Mouse (Mus musculus) heart, embryonic 15.5 days (tissue): ENCODE results near the gene Ift22. TPM values are rescaled to one million over a fixed set of nuclear protein-coding genes. Genes with fewer than 3 reads are reported as not detected.

Experiments
- ATAC-seq: fragments of 200-750 bp; cut with Nextera tagmentation; replicated peaks from 2 replicates; pipeline ENCODE4 v1.8.0; 2017; ENCODE audit warnings: low read depth, moderate TSS enrichment; ENCODE audit not compliant: insufficient number of reproducible peaks, insufficient read depth, low FRiP score
- H3K27ac ChIP-seq: fragments of 300-500 bp; sonication (generic); 2 replicates; pipeline ENCODE4 v1.5.1; 2015; ENCODE audit warnings: mild to moderate bottlenecking, inconsistent platforms
- H3K27me3 ChIP-seq: fragments of 300-500 bp; sonication (generic); 2 replicates; pipeline ENCODE4 v1.6.1; 2015; ENCODE audit warnings: inconsistent platforms
- H3K36me3 ChIP-seq: fragments of 300-500 bp; sonication (generic); 2 replicates; pipeline ENCODE4 v1.6.1; 2015; ENCODE audit warnings: mild to moderate bottlenecking, inconsistent platforms
- H3K4me1 ChIP-seq: fragments of 300-500 bp; sonication (generic); replicated peaks from 2 replicates; pipeline ENCODE4 v1.6.1; 2015; ENCODE audit warnings: inconsistent platforms
- H3K4me2 ChIP-seq: fragments of 300-500 bp; sonication (generic); 2 replicates; pipeline ENCODE4 v1.6.1; 2015; ENCODE audit warnings: inconsistent platforms, mild to moderate bottlenecking, moderate library complexity
- H3K4me3 ChIP-seq: fragments of 300-500 bp; sonication (generic); 2 replicates; pipeline ENCODE4 v1.5.1; 2015; ENCODE audit warnings: mild to moderate bottlenecking, inconsistent platforms
- H3K9ac ChIP-seq: fragments of 300-500 bp; sonication (generic); 2 replicates; pipeline ENCODE4 v1.6.1; 2015; ENCODE audit warnings: mild to moderate bottlenecking, inconsistent platforms
- H3K9me3 ChIP-seq: fragments of 300-500 bp; sonication (generic); replicated peaks from 2 replicates; pipeline ENCODE4 v1.6.1; 2016; ENCODE audit warnings: inconsistent platforms
- WGBS: fragments of 180-500 bp; shearing (Covaris S2); methylation state at CpG from one replicate; pipeline ENCODE4 v1.1.7; 2015; ENCODE audit warnings: mixed read lengths; 5-methylcytosine and 5-hydroxymethylcytosine counted together
- polyA plus RNA-seq: library from polyadenylated mRNA; unstranded; fragments of >200 nt; fragmentation: Nextera tagmentation; extraction: Ambion mirVana; gene quantifications from 2 replicates; pipeline ENCODE4 v1.2.1, GENCODE M21; 2015

Gene Ift22
- polyA plus RNA-seq, 1 experiment from 2014 or later: 34.3 TPM

DNA sequence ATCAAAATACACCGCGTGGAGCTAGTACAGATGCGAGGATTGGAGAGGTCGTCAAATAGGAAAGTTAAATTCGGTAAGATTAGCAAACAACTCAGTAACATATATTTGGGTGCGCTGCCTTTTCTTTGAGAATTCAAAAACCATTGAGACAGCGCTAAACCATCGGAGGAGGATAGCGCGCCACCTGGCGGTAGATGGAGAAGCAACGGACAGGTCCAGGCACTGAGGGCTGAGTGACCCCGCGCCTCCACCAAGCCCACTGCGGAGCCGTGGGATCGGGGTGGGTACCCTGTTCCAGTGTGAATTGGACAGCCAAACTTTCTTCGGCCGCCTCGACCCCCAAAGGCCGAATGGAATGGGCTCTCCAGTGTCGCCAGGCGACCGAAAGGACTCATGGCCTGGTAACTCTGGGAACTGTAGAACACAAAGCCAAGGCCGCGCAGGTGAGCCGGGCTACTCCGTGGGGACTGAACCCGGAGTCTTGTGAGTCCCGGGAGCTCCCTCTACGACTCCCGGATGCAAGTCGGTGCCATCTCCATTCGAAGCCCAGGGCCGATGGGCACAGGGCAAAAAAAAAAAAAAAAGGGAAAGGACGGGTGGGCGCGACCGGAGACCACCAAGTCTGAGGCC is 26.5 kb upstream of the Ift22 start:
- peaks cover 54% of the 10 kb centered on the region for H3K27me3 ChIP-seq
- H3K36me3 ChIP-seq: no peaks in the 10 kb centered on the region
- peak overlapping the region; percentile 56 for H3K4me3 ChIP-seq
- peaks cover 17% of the 10 kb centered on the region for H3K4me1 ChIP-seq
- no peak overlapping the region for H3K27ac ChIP-seq
- no peaks in the 10 kb centered on the region for H3K9me3 ChIP-seq
- H3K9ac ChIP-seq: peak overlapping the region; percentile 56
- peak overlapping the region; percentile 81 for H3K4me2 ChIP-seq
- 2% methylated on average over 38 of the region's 39 CpGs for WGBS
- ATAC-seq: 0 out of 2 replicates have a peak, but pooled peaks have one; percentile 44

DNA sequence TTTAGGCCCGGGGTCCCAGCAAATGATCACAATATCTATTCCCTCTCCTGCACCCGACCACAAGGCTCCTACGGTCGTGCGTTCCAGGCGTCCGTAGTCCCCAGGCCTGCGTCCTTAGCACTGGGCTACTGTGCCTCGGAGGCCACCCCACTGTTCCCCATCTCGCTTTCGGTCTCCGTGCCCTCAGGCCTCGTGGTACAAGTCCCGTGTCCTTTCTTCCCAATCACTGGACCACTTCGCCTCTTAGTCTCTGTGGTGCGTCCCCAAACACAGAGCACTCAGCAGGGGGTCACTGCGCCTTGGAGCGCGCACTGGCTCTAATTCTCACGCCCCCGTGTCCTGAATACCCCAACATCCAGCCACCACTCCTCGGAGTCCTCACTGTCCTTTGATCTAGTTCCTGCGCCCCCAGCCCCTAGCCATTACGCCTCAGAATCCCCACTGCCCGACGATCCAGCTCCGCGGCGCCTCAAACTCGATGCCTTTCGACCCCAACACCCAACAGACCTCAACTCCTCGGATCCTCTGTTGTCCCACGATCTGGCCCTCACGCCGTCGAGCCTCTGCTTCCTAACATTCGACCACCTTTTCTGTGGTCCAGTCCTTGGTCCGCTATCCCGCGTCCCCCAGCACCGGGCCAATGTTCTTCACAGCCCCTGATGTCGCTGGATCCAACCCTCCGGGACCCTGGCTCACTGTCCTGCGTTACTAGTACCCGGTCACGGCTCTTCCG is 25.7 kb upstream of the Ift22 start:
- Histone ChIP-seq H3K4me3 (peak overlapping the region; percentile 56), H3K27me3 (peaks cover 54% of the 10 kb centered on the region), H3K27ac (no peak overlapping the region), H3K4me1 (peaks cover 22% of the 10 kb centered on the region), H3K9ac (peak overlapping the region; percentile 56), H3K4me2 (peak overlapping the region; percentile 81), H3K9me3 (no peaks in the 10 kb centered on the region), H3K36me3 (no peaks in the 10 kb centered on the region)
- WGBS: 1% methylated on average over 47 of the region's 47 CpGs
- ATAC-seq: peak; percentile 24; the same call in 1 of the 2 replicates

- peaks cover 22% of the 10 kb centered on the region for H3K4me1 ChIP-seq
- no peak within 1 kb of the TSS for H3K27ac ChIP-seq
- no peak for ATAC-seq
- H3K4me3 ChIP-seq: peak within 1 kb of the TSS; percentile 56
- H3K4me2 ChIP-seq: peak within 1 kb of the TSS; percentile 81
- no peaks in the 10 kb centered on the region for H3K36me3 ChIP-seq
- H3K27me3 ChIP-seq: peaks cover 54% of the 10 kb centered on the region
- no peaks in the 10 kb centered on the region for H3K9me3 ChIP-seq
- H3K9ac ChIP-seq: peak within 1 kb of the TSS; percentile 56
- WGBS: 1% methylated on average over 44 of the region's 44 CpGs
These were observed 25.0 kb upstream of the Ift22 start, which contains the start of gene Col26a1 for GRCm38 (mm10) chr5:136882788-136883439. TSS of gene Col26a1 (minus strand) at chr5:136883209.

DNA sequence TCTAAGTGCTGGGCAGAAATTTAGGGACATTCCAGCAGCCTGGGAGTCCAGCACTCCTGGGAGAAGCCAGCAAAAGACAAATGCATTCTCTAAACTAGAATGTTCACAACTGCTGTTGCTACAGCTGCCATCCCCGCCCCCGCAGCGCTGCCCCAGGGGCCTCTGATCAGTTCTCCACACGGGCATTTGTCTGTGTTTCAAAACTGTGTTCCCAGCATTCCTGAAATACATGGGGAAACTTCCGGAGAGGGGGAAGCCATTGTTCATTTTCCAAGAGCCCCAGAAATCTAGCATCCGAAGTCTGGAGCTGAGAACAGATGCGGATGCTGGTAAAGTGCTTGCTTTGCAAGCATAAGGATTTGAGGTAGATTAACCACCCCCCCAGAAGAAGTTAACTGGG is 21.0 kb upstream of the Ift22 start:
- no peak overlapping the region for H3K9ac ChIP-seq
- WGBS: 34% methylated on average over 7 of the region's 7 CpGs
- no peak overlapping the region for H3K27ac ChIP-seq
- ATAC-seq: no peak
- peaks cover 34% of the 10 kb centered on the region for H3K27me3 ChIP-seq
- no peak overlapping the region for H3K4me3 ChIP-seq
- H3K36me3 ChIP-seq: no peaks in the 10 kb centered on the region
- peaks cover 20% of the 10 kb centered on the region for H3K4me1 ChIP-seq
- no peak overlapping the region for H3K4me2 ChIP-seq
- H3K9me3 ChIP-seq: no peaks in the 10 kb centered on the region

- no peaks in the 10 kb centered on the region for H3K36me3 ChIP-seq
- peaks cover 17% of the 10 kb centered on the region for H3K27me3 ChIP-seq
- H3K9ac ChIP-seq: no peak overlapping the region
- peak overlapping the region; percentile 32 for H3K27ac ChIP-seq
- ATAC-seq: no peak
- no peaks in the 10 kb centered on the region for H3K9me3 ChIP-seq
- peak overlapping the region; percentile 46 for H3K4me2 ChIP-seq
- 0 out of 2 replicates have a peak overlapping the region, but pooled peaks have one; percentile 8 for H3K4me3 ChIP-seq
- WGBS: 38% methylated on average over 19 of the region's 19 CpGs
- peaks cover 8% of the 10 kb centered on the region for H3K4me1 ChIP-seq
These were observed 19.2 kb upstream of the Ift22 start for GRCm38 (mm10) chr5:136888539-136889355.

- WGBS: 61% methylated on average over 25 of the region's 25 CpGs
- Histone ChIP-seq H3K4me1 (peaks cover 4% of the 10 kb centered on the region), H3K9ac (no peak overlapping the region)
These were observed 13.0 kb upstream of the Ift22 start for GRCm38 (mm10) chr5:136894840-136895528.

GRCm38 (mm10) chr5:136895529-136895963 is 12.4 kb upstream of the Ift22 start:
- no peak overlapping the region for H3K9ac ChIP-seq
- H3K27ac ChIP-seq: no peak overlapping the region
- 50% methylated on average over 10 of the region's 10 CpGs for WGBS
- no peaks in the 10 kb centered on the region for H3K9me3 ChIP-seq
- H3K4me3 ChIP-seq: no peak overlapping the region
- ATAC-seq: no peak
- H3K36me3 ChIP-seq: no peaks in the 10 kb centered on the region
- H3K27me3 ChIP-seq: no peaks in the 10 kb centered on the region
- peaks cover 7% of the 10 kb centered on the region for H3K4me1 ChIP-seq
- no peak overlapping the region for H3K4me2 ChIP-seq

More at GRCm38 (mm10) chr5:136894840-136895528, 13.0 kb upstream of the Ift22 start:
- no peaks in the 10 kb centered on the region for H3K36me3 ChIP-seq
- no peaks in the 10 kb centered on the region for H3K9me3 ChIP-seq
- H3K27me3 ChIP-seq: no peaks in the 10 kb centered on the region
- no peak overlapping the region for H3K4me3 ChIP-seq
- no peak overlapping the region for H3K4me2 ChIP-seq
- no peak for ATAC-seq
- no peak overlapping the region for H3K27ac ChIP-seq

GRCm38 (mm10) chr5:136904621-136905020 is 3.3 kb upstream of the Ift22 start:
- H3K9me3 ChIP-seq: no peaks in the 10 kb centered on the region
- no peak overlapping the region for H3K4me2 ChIP-seq
- ATAC-seq: no peak
- H3K4me3 ChIP-seq: no peak overlapping the region
- H3K36me3 ChIP-seq: no peaks in the 10 kb centered on the region
- no peak overlapping the region for H3K9ac ChIP-seq
- no peak overlapping the region for H3K27ac ChIP-seq
- H3K27me3 ChIP-seq: no peaks in the 10 kb centered on the region
- WGBS: 54% methylated on average over 3 of the region's 3 CpGs
- peaks cover 11% of the 10 kb centered on the region for H3K4me1 ChIP-seq

DNA sequence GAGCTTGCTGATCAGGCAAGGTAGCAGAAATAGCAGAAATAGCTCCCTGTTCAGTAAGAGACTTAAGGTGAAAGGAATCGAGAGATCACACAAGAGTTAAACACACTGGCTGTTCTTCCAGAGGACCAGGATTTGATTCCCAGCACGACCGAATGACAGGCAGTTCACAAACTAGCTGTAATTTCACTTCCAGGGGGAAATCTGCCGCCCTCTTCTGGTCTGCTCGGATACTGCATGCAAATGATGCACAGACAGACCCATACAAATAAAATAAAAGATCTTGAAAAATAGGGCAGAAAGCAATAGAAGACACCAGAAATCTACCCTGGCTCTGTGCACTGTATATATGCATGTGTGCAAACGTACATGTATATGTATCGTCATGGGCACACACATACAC is 2.3 kb upstream of the Ift22 start:
- Histone ChIP-seq H3K4me1 (peaks cover 5% of the 10 kb centered on the region; the same call in 1 of the 2 replicates), H3K9me3 (no peaks in the 10 kb centered on the region), H3K9ac (no peak overlapping the region), H3K27me3 (no peaks in the 10 kb centered on the region), H3K4me3 (no peak overlapping the region), H3K4me2 (no peak overlapping the region), H3K36me3 (no peaks in the 10 kb centered on the region), H3K27ac (no peak overlapping the region)
- no peak for ATAC-seq
- WGBS: 49% methylated on average over 7 of the region's 7 CpGs

DNA sequence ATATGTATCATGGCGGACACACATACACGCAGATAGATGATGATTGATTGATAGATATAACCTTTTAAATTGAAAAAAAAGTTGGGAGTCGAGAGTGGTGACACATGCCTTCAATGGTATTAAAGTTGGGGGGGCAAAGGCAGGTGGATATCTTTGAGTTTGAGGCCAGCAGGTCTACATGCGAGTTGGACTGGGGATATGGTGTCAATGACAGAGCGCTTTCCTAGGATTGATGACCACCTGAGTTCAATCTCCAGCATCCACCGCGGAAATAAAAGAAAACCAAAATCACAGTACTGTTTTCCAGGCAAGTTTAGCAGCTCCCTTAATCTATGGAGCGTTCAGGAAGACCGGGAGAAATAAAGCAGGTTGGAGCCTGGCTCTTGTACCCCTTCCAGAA is 363 bp upstream of the Ift22 start:
- Histone ChIP-seq H3K27me3 (no peaks in the 10 kb centered on the region), H3K9me3 (no peaks in the 10 kb centered on the region), H3K27ac (no peak overlapping the region), H3K9ac (0 out of 2 replicates have a peak overlapping the region, but pooled peaks have one; percentile 40), H3K36me3 (peaks cover 5% of the 10 kb centered on the region; the same call in 1 of the 2 replicates), H3K4me1 (peaks cover 5% of the 10 kb centered on the region; the same call in 1 of the 2 replicates), H3K4me2 (peak overlapping the region; percentile 76), H3K4me3 (peak overlapping the region; percentile 75)
- ATAC-seq: no peak
- WGBS: 43% methylated on average over 9 of the region's 9 CpGs
